Mouse (Mus musculus) hindlimb bud, embryonic 11.5 days (tissue): ENCODE measurements around the gene Lpar2.
A peak's percentile ranks its signal among the peaks of the same experiment; 100 is the strongest.

Experiments
- DNase-seq: peaks from one replicate; pipeline ENCODE4 v3.0.0-alpha.2; 2012; ENCODE audit warnings: low read depth, low spot score; ENCODE audit errors: extremely low spot score

The Lpar2 gene

DNA sequence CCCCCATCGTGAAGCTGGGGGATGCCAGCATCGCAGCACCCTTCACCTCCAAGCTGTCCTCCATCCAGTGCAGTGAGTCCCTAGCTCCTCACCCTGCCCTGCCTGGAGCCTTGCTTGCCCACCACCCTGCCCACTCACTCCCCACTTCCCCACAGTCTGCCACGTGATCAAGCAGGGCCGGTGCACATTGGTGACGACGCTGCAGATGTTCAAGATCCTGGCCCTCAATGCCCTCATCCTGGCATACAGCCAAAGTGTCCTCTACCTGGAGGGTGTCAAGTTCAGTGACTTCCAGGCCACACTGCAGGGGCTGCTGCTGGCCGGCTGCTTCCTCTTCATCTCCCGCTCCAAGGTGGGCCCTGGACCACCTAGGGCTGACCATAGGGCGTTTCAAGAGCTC is 16.7 kb upstream of the Lpar2 start:
- no peak for DNase-seq

DNA sequence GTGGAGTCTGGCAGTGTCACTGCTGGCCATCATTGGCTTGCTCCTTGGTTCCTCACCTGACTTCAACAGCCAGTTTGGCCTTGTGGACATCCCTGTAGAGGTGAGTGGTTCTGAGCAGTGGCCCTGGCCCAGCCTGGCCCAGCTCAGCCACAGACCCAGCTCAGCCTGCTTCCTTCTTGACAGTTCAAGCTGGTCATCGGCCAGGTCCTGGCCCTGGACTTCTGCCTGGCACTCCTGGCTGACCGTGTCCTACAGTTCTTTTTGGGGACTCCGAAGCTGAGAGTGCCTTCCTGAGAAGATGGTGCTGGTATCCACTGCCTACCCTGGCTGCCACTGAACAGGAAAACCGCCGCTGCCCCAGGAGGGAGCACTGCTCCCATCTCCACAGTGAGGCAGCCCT is 15.0 kb upstream of the Lpar2 start:
- no peak for DNase-seq

DNA sequence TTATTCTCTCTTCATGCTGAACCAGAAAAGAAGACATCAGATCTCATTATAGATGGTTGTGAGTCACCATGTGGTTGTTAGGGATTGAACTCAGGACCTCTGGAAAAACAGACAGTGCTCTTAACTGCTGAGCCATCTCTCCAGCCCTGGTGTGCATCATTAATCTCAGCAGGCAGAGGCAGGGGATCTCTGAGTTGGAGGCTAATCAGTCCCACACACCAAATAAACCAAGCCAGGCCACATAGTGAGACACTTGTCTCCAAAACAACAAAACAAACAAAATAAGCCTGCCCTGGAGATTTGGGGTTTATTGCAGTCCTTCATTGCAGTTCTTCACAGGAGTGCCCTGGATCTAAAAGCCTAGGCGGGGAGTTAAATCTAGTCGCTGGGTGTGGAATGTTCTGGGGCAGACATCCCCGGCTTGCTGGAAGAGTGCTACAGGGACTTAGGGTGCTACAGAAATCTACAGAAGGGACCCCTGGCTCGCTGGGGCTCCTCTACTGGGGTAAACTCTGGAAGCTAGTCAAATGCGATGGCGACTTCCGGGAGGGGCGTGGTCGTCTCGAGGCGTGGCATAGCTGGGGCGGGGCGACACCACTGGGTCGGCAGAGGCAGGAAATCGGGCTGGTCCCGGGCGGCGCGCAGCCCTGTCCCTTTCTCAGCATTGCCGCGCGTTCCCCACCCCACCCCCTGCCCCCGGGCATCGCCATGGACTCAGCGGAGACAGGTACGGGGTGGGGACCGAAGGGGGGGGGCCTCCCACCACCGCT is 13.9 kb upstream of the Lpar2 start, which contains the start of gene Gmip:
Gene Gmip, plus strand, starts transcription at position 586 of the 770 bp plus-strand sequence.
- no peak for DNase-seq

DNA sequence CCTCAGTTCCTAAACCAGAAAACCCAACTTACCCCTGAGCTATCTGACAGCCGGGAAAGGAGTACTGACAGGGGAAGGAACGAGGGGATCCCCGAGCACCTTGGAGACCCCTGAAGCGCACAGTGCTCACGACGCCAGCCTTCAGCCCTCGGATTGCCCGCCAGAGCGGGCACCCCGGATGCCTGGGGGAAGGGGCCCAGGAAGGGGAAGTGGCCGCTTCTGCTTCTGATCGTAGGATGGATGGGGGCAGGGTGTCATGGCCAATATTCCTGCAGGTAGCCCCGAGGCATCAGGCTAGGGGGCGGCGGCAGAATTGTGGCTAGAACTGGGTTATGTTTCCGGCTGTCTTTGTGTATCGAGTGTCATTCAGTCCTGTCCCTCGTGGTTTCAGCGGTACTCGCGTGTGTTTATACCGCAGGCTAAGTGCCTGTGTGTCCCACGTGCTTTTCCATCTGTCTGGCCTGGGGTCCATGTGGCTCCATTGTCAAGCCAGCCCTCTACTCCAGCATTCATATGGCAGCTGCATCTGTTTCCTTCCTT is 13.3 kb upstream of the Lpar2 start:
- no peak for DNase-seq

DNA sequence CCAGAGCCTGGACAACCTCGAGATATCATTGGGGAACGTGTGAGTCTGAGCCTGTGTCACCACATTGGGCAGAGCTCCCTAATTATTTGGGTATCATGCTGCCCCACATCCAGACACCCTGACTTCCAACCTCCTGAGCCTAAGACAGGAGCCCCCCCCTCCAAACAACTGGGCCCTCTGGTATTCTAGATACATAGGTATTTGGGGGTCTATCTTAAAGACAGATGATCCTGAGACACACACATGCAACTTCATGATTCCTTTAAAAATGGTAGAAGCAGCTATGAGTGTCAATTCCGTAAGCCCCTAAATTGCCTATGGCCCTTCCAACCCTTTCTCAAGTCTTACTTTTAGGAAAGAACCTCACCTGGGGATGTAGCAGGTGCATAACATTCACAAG is 12.4 kb upstream of the Lpar2 start:
- DNase-seq = no peak

DNA sequence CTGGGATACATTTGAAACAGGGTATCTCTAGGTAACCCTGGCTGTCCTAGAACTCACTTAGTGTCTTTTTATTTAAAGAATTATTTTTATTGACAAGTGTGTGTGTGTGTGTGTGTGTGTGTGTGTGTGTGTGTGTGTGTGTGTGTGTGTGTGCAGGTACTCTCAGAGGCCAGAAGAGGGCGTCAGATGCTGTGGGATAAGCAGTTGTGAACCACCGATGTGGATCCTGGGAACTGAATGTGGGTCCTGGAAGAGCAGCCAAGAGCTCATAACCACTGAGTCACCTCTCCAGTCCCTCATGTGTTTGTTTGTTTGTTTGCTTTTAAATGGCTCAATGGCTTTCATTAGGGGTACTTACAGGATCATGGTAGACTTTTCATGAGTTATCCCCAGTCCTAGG is 7.3 kb upstream of the Lpar2 start:
- no peak for DNase-seq

DNA sequence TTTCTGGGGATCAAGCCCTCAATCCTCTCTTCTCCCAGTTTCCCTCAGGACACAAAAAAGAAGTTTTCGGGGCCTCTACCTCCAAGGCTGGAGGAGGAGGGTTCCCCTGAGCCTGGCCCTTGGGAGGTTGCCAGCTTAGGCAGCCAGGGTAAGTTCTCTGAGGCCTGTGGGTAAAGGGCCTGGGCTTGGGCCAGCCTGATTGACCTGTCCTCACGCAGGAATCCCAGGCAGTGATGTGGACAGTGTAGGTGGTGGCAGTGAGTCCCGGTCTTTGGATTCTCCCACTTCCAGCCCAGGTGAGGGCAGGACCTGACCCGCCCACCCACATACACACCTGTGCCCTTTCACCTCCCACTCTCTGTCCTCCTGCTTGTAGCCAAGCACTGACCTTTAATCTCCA is 6.8 kb upstream of the Lpar2 start:
- no peak for DNase-seq

DNA sequence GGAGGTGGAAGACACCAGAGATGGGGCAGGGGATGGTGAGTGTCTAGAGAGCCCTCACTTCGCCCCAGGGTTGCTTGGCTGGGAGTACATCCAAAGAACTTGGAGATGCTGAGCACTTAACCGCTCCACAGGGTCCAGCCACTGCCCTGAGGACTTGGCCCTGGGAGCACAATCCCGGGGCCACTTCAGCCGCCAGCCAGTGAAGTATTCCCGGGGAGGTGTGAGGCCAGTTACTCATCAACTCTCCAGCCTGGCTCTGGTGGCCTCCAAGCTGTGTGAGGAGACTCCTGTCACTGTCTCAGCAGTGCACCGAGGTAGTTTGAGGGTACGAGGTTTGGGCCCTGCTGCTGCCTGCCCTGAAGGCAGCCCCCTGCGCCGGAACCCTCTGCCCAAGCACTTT is 1.8 kb upstream of the Lpar2 start:
- DNase-seq = no peak

DNA sequence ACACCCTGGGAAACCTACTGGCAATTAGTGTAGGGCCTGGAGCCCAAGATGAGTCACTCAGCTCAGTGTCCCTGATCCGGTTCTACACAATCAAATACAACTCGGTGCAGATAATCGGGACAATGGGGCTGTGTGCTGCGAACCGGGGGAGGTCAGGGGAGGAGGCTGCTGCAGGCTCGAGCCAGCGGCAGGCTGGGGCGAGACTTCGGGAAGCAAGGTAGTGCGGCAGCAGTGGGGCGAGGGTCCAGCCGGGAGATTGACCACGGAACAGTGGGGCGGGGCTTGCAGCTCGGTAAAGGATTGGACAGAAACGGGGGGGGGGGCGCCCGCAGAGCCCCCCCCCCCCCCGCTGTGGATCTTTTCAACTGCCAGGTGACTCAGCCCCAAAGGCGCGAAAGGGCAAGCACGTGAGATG is 251 bp upstream of the Lpar2 start:
- peak; percentile 24 for DNase-seq

DNA sequence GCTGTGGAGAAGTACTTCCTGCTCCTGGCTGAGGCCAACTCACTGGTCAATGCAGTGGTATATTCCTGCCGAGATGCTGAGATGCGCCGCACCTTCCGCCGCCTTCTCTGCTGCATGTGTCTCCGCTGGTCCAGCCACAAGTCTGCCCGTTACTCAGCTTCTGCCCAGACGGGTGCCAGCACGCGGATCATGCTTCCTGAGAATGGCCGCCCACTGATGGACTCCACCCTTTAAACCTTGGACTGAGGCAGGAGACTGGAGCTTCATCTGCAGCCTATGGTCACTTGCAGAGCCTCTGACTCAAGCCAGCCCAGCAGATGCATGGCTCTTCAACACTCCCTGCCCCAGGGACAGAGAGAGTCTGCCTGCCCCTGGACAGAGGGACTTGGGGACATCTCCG is 4.1 kb downstream of the Lpar2 start:
- DNase-seq = no peak

DNA sequence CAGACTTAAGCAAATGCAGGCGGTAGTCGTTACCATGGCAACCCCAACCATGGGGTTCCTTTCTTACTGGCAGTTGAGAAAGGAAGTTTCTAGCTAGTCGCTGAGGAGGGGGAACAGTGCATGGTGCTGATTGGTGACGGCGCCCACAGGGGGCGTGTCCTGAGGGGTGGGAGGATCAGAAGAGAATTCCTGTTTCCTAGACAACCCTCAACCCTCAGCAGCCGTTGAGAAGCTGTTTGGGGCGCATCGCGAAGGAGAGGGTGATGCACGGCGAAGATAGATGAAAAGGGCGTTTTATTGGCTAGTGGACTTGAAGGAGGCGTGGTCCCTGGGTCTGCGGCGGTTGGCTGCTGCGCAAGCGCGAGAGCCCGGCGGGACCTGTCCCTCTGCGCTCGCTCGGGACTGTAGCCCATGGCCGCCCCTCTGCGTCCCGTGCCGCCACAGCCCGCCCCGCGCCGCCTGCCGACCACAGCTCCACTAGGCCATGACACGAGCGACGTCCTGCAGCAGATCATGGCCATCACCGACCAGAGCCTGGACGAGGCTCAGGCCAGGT is 10.1 kb downstream of the Lpar2 start, which contains the start of gene Pbx4:
Gene Pbx4, plus strand, starts transcription at position 194 of the 556 bp plus-strand sequence.
- DNase-seq = peak; percentile 90

DNA sequence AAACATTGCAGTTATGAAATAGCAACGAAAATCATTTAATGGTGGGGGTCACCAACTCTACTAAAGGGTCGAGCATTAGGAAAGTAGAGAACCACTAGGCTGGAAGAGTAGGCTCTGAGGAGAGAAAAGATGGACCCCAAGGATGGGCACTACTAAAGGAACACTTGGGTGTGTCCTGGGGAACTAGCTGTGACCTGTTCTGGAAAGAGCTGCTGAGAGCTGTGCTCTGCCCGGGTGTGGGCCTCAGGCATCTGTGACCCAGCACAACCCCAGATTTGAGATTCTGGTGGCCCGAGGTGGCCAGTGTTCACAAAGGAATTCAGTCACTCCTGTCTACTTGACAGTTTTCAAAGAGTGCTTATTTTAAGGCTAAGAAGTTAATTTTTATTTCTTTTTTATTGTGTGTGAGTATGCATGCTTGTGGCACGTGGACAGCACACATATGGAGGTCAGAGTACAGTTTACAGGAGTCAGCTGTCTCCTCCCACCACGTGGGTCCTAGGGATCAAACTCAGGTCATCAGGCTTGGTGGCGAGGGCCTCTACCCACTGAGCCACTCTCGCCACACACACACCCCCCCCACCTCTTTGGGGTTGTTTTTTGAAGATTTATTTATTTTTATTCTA is 14.9 kb downstream of the Lpar2 start:
- no peak for DNase-seq

DNA sequence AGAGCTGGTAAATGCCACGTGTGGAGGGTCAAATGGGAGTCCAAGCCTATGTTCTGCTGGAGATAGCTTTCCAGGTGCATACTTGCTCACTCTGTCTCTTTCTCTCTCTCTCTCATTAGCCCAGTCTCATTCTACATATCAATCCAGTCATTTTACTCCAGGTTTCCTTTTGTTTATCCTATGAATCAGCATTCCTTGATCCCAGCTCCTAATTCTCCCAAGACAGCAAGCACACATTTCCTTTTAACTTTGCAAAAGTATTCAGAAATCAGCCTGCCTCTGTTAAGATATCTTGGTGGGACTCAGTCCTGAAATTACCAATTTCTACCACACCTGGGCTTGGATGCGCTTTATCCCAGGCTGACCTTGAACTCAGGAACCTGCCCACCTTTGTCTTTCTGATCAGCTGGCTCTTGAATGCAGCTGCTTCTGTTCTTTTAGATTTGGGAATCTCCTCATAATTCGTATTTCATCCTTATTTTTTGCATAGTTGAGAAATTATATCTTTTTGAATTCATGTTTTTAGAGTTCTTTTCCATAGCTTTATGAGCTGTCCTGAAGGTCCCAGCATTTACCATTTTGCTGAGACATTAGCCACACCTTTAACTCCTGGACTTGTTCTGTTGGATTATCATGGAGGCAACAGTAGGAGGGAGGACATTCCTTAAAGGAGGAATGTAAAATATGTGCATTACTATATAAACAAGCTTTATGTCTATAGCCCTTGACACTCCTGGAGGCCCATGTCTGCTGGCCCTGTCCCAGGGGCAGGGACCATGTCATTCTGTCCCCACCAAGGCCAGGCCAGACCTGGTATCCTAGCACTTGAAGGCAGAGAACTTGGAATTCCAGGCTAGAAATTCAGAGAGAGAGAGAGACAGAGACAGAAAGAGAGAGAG is 25.2 kb downstream of the Lpar2 start:
- no peak for DNase-seq

DNA sequence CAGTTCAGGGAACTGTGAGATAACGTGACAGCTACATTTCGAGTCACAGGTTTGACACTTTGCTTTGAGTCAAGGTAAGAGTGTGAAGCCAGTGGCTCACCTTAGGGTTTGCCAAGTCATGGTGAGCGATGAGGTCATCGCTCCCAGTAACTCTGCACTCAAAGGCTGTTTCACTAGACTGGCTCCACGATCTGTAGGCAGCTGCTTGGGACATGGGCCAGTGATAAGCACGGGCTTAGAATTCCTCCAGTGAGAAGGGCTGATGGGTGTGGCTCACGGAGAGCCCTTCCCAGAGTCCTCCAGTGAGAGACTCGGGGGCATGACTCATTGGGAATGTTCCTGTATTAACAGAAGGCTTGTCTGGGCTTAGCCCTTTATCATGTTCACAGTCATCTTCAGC is 26.7 kb downstream of the Lpar2 start:
- no peak for DNase-seq

DNA sequence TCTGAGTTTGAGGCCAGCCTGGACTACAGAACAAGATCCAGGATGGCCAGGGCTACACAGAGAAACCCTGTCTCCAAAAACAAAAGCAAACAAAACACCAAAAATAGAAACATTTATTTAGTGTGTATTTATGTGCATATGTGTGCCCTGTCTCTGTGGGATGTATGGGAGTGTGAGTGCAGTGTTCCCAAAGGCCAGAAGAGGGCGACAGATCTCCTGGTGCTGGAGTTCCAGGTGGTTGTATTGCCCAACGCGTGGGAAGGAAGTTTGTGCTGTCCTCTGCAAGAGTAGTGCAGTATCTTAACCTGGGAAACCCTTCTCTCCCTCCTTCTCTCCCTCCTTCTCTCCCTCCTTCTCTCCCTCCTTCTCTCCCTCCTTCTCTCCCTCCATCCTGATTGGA is 27.7 kb downstream of the Lpar2 start:
- no peak for DNase-seq

DNA sequence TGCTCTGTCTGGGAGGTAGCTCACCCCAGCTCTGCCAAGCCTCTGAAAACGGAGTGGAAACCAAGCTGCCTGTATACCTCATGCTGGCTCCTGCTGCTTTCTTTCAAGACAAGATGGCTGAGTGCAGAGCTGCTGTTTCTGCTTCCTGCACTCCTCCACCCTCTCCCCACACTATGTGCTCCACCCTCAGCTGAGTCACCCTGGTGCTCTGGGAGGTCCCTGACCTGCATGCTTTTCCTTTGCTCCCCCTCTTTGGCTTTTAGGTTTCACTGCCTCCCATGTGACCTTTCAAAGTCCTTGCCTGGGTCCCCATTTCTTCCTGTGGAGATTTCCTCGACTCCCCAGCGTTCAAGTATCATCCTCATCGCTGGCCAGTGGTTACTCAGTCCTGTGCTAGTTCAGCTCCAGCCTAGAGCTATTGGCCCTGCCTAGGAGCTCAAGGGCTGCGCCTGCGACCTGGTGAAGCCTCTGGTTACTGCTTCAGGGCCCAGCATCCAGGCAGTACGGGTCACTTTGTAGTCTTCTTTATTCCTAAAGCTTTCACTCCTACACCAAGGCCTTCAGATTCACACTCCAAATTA is 28.8 kb downstream of the Lpar2 start:
- no peak for DNase-seq

DNA sequence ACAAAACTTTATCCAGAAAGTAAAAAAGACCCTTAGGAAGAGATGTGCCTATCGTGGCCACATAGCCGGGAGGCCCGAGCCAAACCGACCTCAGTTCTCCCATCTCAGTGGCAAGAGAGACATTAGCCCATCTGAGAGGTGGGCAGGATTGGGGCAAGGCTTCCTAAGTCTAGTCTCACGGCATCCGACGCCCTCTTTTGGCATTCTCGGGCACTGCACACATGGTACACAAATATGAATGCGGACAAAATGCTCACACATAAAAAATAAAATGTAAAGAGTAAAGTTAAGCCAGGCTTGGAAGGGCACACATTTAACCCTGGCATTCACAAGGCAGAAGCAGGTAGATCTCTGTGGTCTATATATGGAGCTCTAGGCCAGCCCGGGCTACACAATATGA is 31.6 kb downstream of the Lpar2 start:
- no peak for DNase-seq

DNA sequence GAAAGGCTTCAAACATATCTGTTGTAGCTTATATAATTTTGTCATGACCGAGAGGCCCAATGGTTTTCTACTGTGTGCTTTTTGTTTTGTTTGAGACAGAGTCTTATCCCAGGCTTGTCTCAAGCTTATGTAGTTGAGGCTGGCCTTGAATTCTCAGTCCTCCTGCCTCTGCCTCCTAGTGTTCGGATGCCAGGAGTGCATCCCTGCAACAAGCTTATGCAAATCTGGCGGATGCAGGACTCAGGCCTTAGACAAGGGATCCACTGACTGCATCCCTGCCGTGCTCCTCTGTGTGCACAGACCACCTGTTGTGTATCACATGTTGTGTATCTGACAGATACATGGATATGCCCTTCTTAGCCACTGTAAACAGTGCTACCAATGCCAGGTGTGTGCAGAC is 38.6 kb downstream of the Lpar2 start:
- no peak for DNase-seq

DNA sequence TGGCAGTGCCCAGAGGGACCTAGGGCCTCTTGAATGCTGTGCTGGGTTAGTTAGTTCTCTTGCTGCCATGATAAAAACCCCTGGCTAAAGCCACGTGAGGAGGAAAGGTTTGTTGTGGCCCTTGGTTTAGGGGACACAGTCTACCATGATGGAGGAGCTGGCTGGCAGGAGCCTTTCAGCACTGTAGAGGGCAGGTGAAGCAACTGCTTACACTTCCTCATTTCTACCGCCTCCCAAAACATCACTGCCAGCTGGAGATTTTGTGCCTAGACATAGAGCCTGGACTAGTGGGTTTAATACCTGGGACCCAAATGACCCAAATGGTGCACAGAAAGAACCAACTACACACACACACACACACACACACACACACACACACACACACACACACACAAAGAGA is 39.0 kb downstream of the Lpar2 start:
- DNase-seq = no peak

DNA sequence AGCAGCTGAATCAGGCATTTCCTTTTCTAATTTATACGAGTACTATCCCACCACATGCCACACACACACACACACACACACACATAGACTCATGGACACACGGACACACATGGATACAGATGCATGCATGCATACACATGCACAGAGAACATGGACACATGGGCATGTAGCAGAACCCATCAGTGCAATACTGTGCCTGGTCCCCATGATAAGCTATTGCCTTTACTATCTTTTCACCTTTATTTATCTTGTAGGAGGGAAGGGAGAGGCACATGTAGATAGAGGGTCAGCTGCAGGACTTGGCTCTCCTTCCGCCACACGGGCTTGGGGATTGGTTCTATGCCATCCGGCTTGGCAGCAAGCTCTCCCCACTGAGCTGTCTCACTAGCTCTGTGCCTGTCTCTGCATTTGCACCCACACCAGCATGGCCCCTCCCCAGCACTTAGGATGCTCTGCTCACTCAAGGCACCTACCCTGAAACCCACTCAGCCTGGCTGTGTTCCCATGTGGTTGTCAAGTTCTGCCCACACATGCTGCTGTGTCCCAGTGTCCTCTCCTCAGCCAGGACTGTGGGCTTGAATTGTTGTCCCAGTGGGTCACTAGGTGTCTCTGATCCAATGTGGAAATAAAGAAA is 41.3 kb downstream of the Lpar2 start:
- DNase-seq = no peak
